Mouse (Mus musculus): ENCODE data around the gene Tex26. TPM values are rescaled to one million over a fixed set of nuclear protein-coding genes. Genes with fewer than 3 reads are reported as not detected.

Gene Tex26
- polyA plus RNA-seq, 1 experiment from 2014 or later: 3.0 TPM

GRCm38 (mm10) chr5:149489136-149489535, 49.7 kb downstream of the Tex26 start:
- DNase-seq (ENCODE audit: low spot score): no peak
- H3K9me3 ChIP-seq (ENCODE audit: low read length): no peaks in the 10 kb centered on the region
- no peak overlapping the region for H3K4me3 ChIP-seq (ENCODE audit: low read depth, low read length)
- no peaks in the 10 kb centered on the region for H3K4me1 ChIP-seq (ENCODE audit: insufficient read depth, low read depth, low read length)
- no peak overlapping the region for H3K27ac ChIP-seq (ENCODE audit: low read length)
- ATAC-seq: no peak
- H3K4me2 ChIP-seq (replicated peaks; ENCODE audit: low read depth, low read length): no peak overlapping the region
- TF ChIP-seq EP300 (IDR thresholded peaks at IDR 0.05) (no peak), CTCF (IDR thresholded peaks at IDR 0.05) (no peak)
- H3K27me3 ChIP-seq (replicated peaks; ENCODE audit: insufficient read depth, low read length): no peaks in the 10 kb centered on the region
- no peaks in the 10 kb centered on the region for H3K36me3 ChIP-seq (ENCODE audit: insufficient read depth, low read length)
- no peak overlapping the region for H3K9ac ChIP-seq (replicated peaks; ENCODE audit: low read depth)
- 60% methylated on average over 11 of the region's 11 CpGs for WGBS

GRCm38 (mm10) chr5:149490275-149490674, 50.8 kb downstream of the Tex26 start:
- DNase-seq (ENCODE audit: low spot score): no peak
- Histone ChIP-seq H3K4me3 (ENCODE audit: low read depth, low read length) (no peak overlapping the region), H3K27me3 (replicated peaks; ENCODE audit: insufficient read depth, low read length) (no peaks in the 10 kb centered on the region), H3K9ac (replicated peaks; ENCODE audit: low read depth) (no peak overlapping the region), H3K36me3 (ENCODE audit: insufficient read depth, low read length) (no peaks in the 10 kb centered on the region), H3K27ac (ENCODE audit: low read length) (no peak overlapping the region), H3K9me3 (ENCODE audit: low read length) (no peaks in the 10 kb centered on the region), H3K4me2 (replicated peaks; ENCODE audit: low read depth, low read length) (no peak overlapping the region), H3K4me1 (ENCODE audit: insufficient read depth, low read depth, low read length) (no peaks in the 10 kb centered on the region)
- 66% methylated on average over 15 of the region's 15 CpGs for WGBS
- no peak for TF ChIP-seq EP300 (IDR thresholded peaks at IDR 0.05)
- no peak for TF ChIP-seq CTCF (IDR thresholded peaks at IDR 0.05)
- ATAC-seq: no peak

- 67% methylated on average over 6 of the region's 6 CpGs for WGBS
Observed at GRCm38 (mm10) chr5:149495655-149496054, 56.2 kb downstream of the Tex26 start.

GRCm38 (mm10) chr5:149496401-149497066, 57.1 kb downstream of the Tex26 start:
- H3K4me1 ChIP-seq (ENCODE audit: insufficient read depth, low read depth, low read length): no peaks in the 10 kb centered on the region
- H3K27ac ChIP-seq (ENCODE audit: low read length): no peak overlapping the region
- H3K9me3 ChIP-seq (ENCODE audit: low read length): no peaks in the 10 kb centered on the region
- ATAC-seq (no peak), DNase-seq (ENCODE audit: low spot score) (no peak)
- no peak for TF ChIP-seq CTCF (IDR thresholded peaks at IDR 0.05)
- TF ChIP-seq EP300 (IDR thresholded peaks at IDR 0.05): no peak
- H3K36me3 ChIP-seq (ENCODE audit: insufficient read depth, low read length): no peaks in the 10 kb centered on the region
- WGBS: 69% methylated on average over 12 of the region's 12 CpGs
- no peak overlapping the region for H3K4me2 ChIP-seq (replicated peaks; ENCODE audit: low read depth, low read length)
- H3K9ac ChIP-seq (replicated peaks; ENCODE audit: low read depth): no peak overlapping the region
- no peak overlapping the region for H3K4me3 ChIP-seq (ENCODE audit: low read depth, low read length)
- H3K27me3 ChIP-seq (replicated peaks; ENCODE audit: insufficient read depth, low read length): no peaks in the 10 kb centered on the region

More at GRCm38 (mm10) chr5:149495655-149496054, 56.2 kb downstream of the Tex26 start:
- Histone ChIP-seq H3K4me1 (ENCODE audit: insufficient read depth, low read depth, low read length) (no peaks in the 10 kb centered on the region), H3K27ac (ENCODE audit: low read length) (no peak overlapping the region), H3K9me3 (ENCODE audit: low read length) (no peaks in the 10 kb centered on the region), H3K27me3 (replicated peaks; ENCODE audit: insufficient read depth, low read length) (no peaks in the 10 kb centered on the region), H3K4me3 (ENCODE audit: low read depth, low read length) (no peak overlapping the region), H3K9ac (replicated peaks; ENCODE audit: low read depth) (no peak overlapping the region), H3K4me2 (replicated peaks; ENCODE audit: low read depth, low read length) (no peak overlapping the region), H3K36me3 (ENCODE audit: insufficient read depth, low read length) (no peaks in the 10 kb centered on the region)
- DNase-seq (ENCODE audit: low spot score) (no peak), ATAC-seq (no peak)
- TF ChIP-seq EP300 (IDR thresholded peaks at IDR 0.05): no peak
- TF ChIP-seq CTCF (IDR thresholded peaks at IDR 0.05): no peak

- TF ChIP-seq EP300 (IDR thresholded peaks at IDR 0.05) (no peak), CTCF (IDR thresholded peaks at IDR 0.05) (no peak)
- 41% methylated on average over 4 of the region's 4 CpGs for WGBS
- no peak overlapping the region for H3K4me3 ChIP-seq (ENCODE audit: low read depth, low read length)
- no peaks in the 10 kb centered on the region for H3K9me3 ChIP-seq (ENCODE audit: low read length)
- no peaks in the 10 kb centered on the region for H3K4me1 ChIP-seq (ENCODE audit: insufficient read depth, low read depth, low read length)
- no peak overlapping the region for H3K27ac ChIP-seq (ENCODE audit: low read length)
- ATAC-seq (no peak), DNase-seq (ENCODE audit: low spot score) (peak; percentile 4)
- no peaks in the 10 kb centered on the region for H3K27me3 ChIP-seq (replicated peaks; ENCODE audit: insufficient read depth, low read length)
- H3K36me3 ChIP-seq (ENCODE audit: insufficient read depth, low read length): no peaks in the 10 kb centered on the region
- no peak overlapping the region for H3K9ac ChIP-seq (replicated peaks; ENCODE audit: low read depth)
- no peak overlapping the region for H3K4me2 ChIP-seq (replicated peaks; ENCODE audit: low read depth, low read length)
Observed at GRCm38 (mm10) chr5:149499936-149500335, 60.5 kb downstream of the Tex26 start.

DNA sequence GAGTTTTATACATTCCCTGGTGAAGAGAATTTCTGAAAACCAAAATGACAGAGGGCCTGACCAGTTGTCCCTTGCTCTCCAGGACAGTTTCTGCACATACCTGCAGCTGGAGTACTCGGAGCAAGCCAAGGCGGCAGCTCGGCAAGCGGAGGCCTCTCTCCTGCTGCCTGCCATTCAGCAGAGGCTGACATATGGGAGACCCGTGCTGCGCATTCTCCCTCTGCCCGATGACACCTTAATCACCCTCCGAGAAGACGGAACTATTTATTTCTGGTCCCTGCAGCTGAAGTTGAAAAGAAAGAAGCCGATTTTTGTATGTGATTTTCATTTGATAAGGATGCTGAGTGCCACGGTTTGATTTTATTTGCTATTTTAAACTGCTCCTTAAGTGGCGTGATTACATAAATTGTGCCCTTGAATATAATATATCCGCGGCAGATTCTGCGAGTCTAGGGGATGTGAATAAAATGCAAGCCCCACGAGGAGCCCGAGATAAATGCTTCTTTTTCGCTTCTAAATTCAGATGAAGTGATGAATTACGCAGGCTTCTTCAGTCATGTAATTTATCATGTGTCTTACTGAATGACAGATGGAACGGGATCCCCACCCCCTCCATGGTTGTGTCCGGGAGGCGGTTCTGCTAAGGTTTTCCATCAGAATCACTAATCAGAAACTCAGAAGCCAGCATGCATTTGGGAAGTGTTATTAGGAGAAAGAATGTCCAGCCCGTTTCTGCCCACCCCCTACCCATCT, 64.1 kb downstream of the Tex26 start:
- ATAC-seq: no peak
- Histone ChIP-seq H3K4me1 (ENCODE audit: insufficient read depth, low read depth, low read length) (no peaks in the 10 kb centered on the region; the same call in 1 of the 2 replicates), H3K4me2 (replicated peaks; ENCODE audit: low read depth, low read length) (no peak overlapping the region), H3K27ac (ENCODE audit: low read length) (no peak overlapping the region), H3K4me3 (ENCODE audit: low read depth, low read length) (no peak overlapping the region), H3K36me3 (ENCODE audit: insufficient read depth, low read length) (no peaks in the 10 kb centered on the region), H3K9ac (replicated peaks; ENCODE audit: low read depth) (no peak overlapping the region), H3K9me3 (ENCODE audit: low read length) (no peaks in the 10 kb centered on the region), H3K27me3 (replicated peaks; ENCODE audit: insufficient read depth, low read length) (no peaks in the 10 kb centered on the region)
- no peak for DNase-seq (ENCODE audit: low spot score)
- TF ChIP-seq CTCF (IDR thresholded peaks at IDR 0.05) (no peak), EP300 (IDR thresholded peaks at IDR 0.05) (no peak)
- WGBS: 67% methylated on average over 23 of the region's 23 CpGs

Data from lung, postnatal 0 days (tissue).